Mouse (Mus musculus): ENCODE results near the gene Gdf1.

Gene Gdf1

GRCm38 (mm10) chr8:70330741-70331364, 1.2 kb downstream of the Gdf1 start:
- no peak for DNase-seq (ENCODE audit: low spot score)

DNA sequence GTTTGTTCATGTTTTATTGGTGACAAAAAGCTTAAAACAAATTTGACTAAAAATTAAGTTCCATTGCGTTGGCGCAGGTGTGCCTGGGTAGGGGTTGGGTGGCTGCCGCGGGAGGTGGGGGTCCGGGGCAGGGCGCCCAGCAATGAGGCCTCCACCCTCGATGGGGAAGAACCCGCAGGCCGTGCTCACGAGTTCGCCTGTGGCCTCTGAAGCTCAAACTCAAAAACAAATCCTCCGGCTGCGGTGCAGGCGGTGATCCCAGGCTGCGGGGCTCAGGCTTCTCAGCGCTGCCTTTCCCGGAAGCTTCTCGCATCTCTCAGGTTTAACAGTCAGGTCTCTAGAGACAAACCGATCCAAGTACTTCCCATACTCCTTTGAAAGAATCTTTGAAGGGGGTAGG, 1.9 kb downstream of the Gdf1 start:
- no peak for DNase-seq (ENCODE audit: low spot score)

DNA sequence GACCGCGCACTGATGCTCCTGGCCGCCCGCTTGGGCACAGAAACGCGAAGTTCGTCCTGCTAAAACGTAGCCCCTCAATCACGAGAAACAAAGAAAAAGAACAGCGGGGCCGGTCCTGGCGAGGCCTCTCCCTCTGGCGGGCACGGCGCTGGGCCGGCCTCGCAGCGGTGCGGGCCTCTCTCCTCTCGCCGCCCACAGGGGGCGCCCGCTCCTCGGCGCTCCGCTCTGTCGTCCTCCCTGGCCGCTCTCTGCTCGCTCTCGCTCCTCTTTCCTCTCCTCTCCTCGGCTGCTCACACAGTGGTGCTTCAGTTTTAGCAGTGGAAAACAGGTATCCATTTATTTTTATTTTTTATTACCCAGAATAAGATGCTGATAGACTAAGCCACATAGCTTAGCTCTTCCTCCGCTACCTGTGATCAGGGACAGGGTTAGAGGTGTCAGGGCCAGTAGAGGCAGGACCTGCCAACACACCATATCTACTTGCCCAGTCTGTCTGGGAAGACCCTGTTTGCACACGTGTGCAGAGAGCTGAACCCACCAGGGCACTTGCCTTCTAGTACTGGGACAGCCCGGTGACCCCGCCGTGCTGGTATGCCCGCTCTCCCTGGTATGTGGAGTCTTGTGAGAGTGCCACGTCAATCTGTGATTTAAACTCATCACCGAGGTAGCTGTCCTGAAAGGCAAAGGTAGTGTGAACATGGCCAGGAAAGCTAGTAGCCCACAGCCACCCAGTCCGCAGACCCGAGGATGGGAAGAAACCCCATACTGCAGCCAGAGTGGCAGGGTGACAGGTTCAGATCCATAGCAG, 2.7 kb downstream of the Gdf1 start:
- peak; percentile 67 for DNase-seq (ENCODE audit: low spot score)

GRCm38 (mm10) chr8:70332878-70333202, 3.2 kb downstream of the Gdf1 start:
- DNase-seq (ENCODE audit: low spot score), result no peak

GRCm38 (mm10) chr8:70338931-70339330, 9.3 kb downstream of the Gdf1 start:
- DNase-seq (ENCODE audit: low spot score), result no peak

GRCm38 (mm10) chr8:70340659-70341058, 11.0 kb downstream of the Gdf1 start:
- no peak for DNase-seq (ENCODE audit: low spot score)

DNA sequence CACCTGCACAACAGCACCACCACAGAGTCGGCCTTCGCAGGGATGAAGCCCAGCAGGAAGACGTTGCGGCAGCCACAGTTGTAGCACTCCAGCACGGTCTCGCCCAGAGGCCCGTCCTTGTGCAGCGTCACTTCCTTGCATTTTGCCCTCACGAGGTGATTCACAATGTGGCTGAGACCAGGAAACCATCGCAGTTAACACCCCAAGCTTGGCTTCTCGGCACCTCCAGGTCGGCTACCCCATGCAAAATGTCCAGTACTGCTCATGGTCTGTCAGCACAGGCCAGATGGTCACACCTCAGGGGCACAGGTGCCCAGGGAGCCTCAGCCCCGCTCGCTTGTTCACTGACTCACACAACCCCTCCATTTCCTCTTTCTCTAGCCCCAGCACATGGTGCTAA, 12.4 kb downstream of the Gdf1 start:
- no peak for DNase-seq (ENCODE audit: low spot score)

DNA sequence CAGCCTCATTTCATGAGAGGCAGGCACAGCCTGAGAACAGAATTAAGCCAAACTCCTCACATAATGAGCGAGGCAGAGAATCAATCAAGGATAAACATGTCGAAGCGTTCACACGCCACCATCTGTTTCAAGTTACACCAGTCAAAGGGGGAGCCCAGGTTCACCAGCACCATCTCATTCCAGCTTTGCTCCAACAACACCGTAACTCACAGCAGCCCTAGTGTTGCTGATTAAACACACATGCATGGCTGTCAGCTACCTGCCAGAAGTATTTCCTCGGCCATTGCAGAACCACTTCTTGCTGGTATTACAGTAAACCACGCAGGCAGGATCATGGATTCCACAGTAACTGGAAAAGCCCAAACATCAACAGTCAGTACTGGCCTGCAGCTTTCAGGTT, 13.5 kb downstream of the Gdf1 start:
- no peak for DNase-seq (ENCODE audit: low spot score)

DNA sequence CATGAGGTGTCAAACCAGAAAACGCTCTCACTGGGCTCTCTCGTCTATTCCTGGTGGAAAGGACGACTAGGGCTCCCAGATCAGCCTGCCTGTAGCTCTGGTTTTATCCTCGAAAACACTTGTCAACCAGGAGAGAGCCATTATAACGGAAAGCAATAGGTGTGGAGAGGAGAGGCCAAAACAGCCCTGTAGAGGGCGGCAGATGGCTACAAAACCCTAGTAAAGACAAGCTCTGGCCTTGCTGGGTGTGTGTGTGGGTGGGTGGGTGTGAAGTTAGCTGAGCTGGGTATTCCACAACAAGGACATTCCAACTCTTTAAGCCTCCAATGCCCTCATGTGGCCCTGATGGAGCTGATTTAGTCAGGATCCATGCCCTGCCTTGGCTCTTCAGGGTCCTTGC, 14.1 kb downstream of the Gdf1 start:
- DNase-seq (ENCODE audit: low spot score), result no peak

GRCm38 (mm10) chr8:70344279-70344678, 14.7 kb downstream of the Gdf1 start:
- no peak for DNase-seq (ENCODE audit: low spot score)

DNA sequence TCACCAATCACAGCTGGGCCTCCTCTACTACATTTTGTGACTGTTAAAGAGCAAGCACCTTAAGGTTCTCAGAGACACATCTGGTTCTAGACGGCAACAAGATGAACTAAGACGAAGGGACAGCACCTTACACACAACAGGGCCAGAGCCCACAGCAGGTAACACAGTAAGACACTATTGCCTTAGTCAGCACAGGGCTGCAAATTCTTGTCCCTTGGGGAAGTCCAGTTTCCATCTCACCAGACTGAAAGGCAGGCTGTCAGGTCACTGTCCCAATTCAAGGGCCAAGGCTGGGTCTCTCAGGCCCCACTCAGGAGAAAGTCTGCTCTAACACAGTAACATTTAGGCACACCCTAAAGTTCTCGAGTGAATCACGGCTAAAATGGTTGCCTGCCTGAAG, 17.8 kb downstream of the Gdf1 start:
- DNase-seq (ENCODE audit: low spot score), result no peak

GRCm38 (mm10) chr8:70347860-70348420, 18.3 kb downstream of the Gdf1 start:
- no peak for DNase-seq (ENCODE audit: low spot score)

GRCm38 (mm10) chr8:70351035-70351999, 21.7 kb downstream of the Gdf1 start:
- DNase-seq (ENCODE audit: low spot score), result no peak

DNA sequence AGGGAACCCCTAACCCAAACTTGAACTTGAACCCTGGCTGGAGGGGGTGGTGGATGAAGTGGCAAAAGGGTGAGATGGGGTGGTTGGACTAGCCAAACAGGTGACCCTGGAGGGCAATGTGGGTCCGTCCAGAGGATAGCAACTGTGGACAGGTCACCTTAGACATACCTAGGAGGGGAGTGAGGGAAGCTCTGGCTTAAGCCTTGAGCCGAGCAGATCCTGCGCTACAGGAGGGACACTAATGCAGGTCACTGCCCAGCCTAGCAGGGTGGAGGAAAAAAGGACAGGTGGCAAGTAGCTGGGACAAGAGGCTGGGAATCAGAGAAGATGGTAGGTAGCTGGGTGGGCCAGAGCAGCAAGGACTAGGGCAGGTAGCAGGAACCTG, 22.4 kb downstream of the Gdf1 start:
- DNase-seq (ENCODE audit: low spot score), result no peak

GRCm38 (mm10) chr8:70352657-70353151, 23.1 kb downstream of the Gdf1 start:
- DNase-seq (ENCODE audit: low spot score), result peak; percentile 53

DNA sequence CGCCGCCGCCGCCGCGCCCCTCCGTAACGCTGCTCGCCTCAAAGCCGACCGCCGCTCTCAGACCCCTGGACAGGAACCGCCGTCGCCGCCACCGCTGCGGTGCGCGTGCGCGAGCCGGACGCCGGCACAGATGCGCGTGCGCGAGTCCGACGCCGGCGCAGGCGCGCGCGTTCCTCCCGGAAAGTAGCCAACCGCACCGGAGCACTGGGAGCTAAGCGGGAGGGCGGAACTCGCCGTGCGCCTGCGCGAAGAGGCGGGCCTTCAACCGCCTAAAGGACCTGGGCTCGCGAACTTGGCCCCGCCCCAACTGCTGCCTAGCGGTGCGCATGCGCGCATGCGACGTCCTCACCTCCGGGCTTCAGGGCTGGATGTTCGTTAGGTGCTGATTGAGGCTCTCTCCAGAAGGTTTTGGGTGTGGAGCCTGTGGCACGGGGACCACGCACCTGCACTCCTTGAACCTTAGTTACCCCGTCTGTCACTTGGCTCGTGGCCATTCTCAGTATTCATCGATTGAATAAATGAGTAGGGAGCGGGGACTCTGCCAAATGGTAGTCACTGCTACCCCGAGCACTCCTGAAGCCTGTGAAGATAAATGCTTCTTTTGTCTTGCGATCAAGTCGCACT, 23.7 kb downstream of the Gdf1 start, which contains the start of gene Upf1:
TSS of gene Upf1 (minus strand) at position 85 of the 624 bp plus-strand sequence.
- peak; percentile 100 for DNase-seq (ENCODE audit: low spot score)

GRCm38 (mm10) chr8:70354004-70354403, 24.4 kb downstream of the Gdf1 start:
- DNase-seq (ENCODE audit: low spot score), result no peak

GRCm38 (mm10) chr8:70356111-70356510, 26.5 kb downstream of the Gdf1 start:
- no peak for DNase-seq (ENCODE audit: low spot score)

- DNase-seq (ENCODE audit: low spot score), result no peak
Observed at GRCm38 (mm10) chr8:70359411-70359810, 29.8 kb downstream of the Gdf1 start.

GRCm38 (mm10) chr8:70360769-70361168, 31.2 kb downstream of the Gdf1 start:
- DNase-seq (ENCODE audit: low spot score), result no peak

DNA sequence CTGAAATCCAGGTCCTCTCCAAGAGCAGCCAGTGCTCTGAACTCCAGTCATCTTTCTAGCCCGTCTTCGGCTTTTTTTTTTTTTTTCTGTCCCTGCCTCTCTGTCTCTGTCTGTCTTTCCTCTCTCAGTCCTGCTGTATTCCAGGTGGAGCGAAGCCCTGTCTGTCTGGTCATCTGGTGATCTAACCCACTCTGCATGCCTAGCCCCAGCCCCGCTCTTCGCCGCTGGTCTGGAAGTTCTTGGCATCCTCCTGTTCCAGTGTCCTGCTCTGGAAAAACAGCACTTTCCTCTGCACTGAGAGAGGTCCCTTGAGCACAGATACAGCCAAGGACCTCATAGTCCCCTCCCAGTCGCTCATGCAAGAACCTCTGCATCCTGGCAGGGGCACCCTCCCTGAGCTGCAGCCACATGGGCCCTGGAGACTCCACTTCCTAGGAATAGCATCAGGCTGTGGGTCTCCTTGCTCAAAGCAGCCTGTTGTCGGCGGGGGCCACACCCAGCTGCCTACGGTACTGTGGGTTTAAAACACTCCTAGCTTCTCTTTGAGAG, 31.9 kb downstream of the Gdf1 start:
- DNase-seq (ENCODE audit: low spot score), result no peak
